Mouse (Mus musculus): ENCODE results near the gene Mfsd11. TPM values are rescaled to one million over a fixed set of nuclear protein-coding genes. Genes with fewer than 3 reads are reported as not detected.
A peak's percentile ranks its signal among the peaks of the same experiment; 100 is the strongest.

Gene Mfsd11
- polyA plus RNA-seq, 1 experiment from 2014 or later = 27.5 TPM

- peaks cover 28% of the 10 kb centered on the region for H3K4me1 ChIP-seq (replicated peaks)
- peak overlapping the region; percentile 89 for H3K4me3 ChIP-seq
- H3K27ac ChIP-seq = peak overlapping the region; percentile 99
- no peaks in the 10 kb centered on the region for H3K27me3 ChIP-seq (ENCODE audit: insufficient read depth, poor library complexity, severe bottlenecking)
- no peaks in the 10 kb centered on the region for H3K9me3 ChIP-seq
- under 1% methylated on average over 36 of the region's 36 CpGs for WGBS
- peak; percentile 96 for DNase-seq (ENCODE audit: low spot score)
- H3K36me3 ChIP-seq = peaks cover 39% of the 10 kb centered on the region
Observed at GRCm38 (mm10) chr11:116853512-116853928, 1.3 kb downstream of the Mfsd11 start.

- Histone ChIP-seq H3K27me3 (ENCODE audit: insufficient read depth, poor library complexity, severe bottlenecking) (no peaks in the 10 kb centered on the region), H3K36me3 (peaks cover 31% of the 10 kb centered on the region), H3K4me1 (replicated peaks) (peaks cover 28% of the 10 kb centered on the region), H3K27ac (peak overlapping the region; percentile 99), H3K9me3 (no peaks in the 10 kb centered on the region), H3K4me3 (peak overlapping the region; percentile 89)
- 47% methylated on average over 10 of the region's 10 CpGs for WGBS
- no peak for DNase-seq (ENCODE audit: low spot score)
Observed at GRCm38 (mm10) chr11:116854279-116854678, 2.0 kb downstream of the Mfsd11 start.

GRCm38 (mm10) chr11:116857183-116857850, 5.1 kb downstream of the Mfsd11 start:
- DNase-seq (ENCODE audit: low spot score) = no peak
- WGBS = 76% methylated on average over 12 of the region's 12 CpGs

GRCm38 (mm10) chr11:116864444-116864843, 12.2 kb downstream of the Mfsd11 start:
- H3K4me3 ChIP-seq = no peak overlapping the region
- H3K27me3 ChIP-seq (ENCODE audit: insufficient read depth, poor library complexity, severe bottlenecking) = no peaks in the 10 kb centered on the region
- H3K27ac ChIP-seq = no peak overlapping the region
- H3K4me1 ChIP-seq (replicated peaks) = no peaks in the 10 kb centered on the region
- H3K9me3 ChIP-seq = no peaks in the 10 kb centered on the region
- DNase-seq (ENCODE audit: low spot score) = no peak
- WGBS = 83% methylated on average over 10 of the region's 10 CpGs
- peaks cover 84% of the 10 kb centered on the region for H3K36me3 ChIP-seq

More at GRCm38 (mm10) chr11:116857183-116857850, 5.1 kb downstream of the Mfsd11 start:
- H3K27me3 ChIP-seq (ENCODE audit: insufficient read depth, poor library complexity, severe bottlenecking) = no peaks in the 10 kb centered on the region
- peaks cover 16% of the 10 kb centered on the region for H3K4me1 ChIP-seq (replicated peaks)
- H3K9me3 ChIP-seq = no peaks in the 10 kb centered on the region
- no peak overlapping the region for H3K4me3 ChIP-seq
- H3K36me3 ChIP-seq = peaks cover 26% of the 10 kb centered on the region
- no peak overlapping the region for H3K27ac ChIP-seq

- H3K27ac ChIP-seq = no peak overlapping the region
- H3K4me1 ChIP-seq (replicated peaks) = no peaks in the 10 kb centered on the region
- WGBS = 80% methylated on average over 12 of the region's 12 CpGs
- no peak for DNase-seq (ENCODE audit: low spot score)
- peaks cover 77% of the 10 kb centered on the region for H3K36me3 ChIP-seq
- no peak overlapping the region for H3K4me3 ChIP-seq
- H3K27me3 ChIP-seq (ENCODE audit: insufficient read depth, poor library complexity, severe bottlenecking) = no peaks in the 10 kb centered on the region
- no peaks in the 10 kb centered on the region for H3K9me3 ChIP-seq
Observed at GRCm38 (mm10) chr11:116865945-116866585, 13.8 kb downstream of the Mfsd11 start.

- DNase-seq (ENCODE audit: low spot score) = no peak
- Histone ChIP-seq H3K27ac (no peak overlapping the region), H3K4me1 (replicated peaks) (no peaks in the 10 kb centered on the region), H3K4me3 (no peak overlapping the region), H3K27me3 (ENCODE audit: insufficient read depth, poor library complexity, severe bottlenecking) (no peaks in the 10 kb centered on the region), H3K9me3 (no peaks in the 10 kb centered on the region), H3K36me3 (peaks cover 77% of the 10 kb centered on the region)
- WGBS = 76% methylated on average over 3 of the region's 3 CpGs
Observed at GRCm38 (mm10) chr11:116868129-116868528, 15.9 kb downstream of the Mfsd11 start.

GRCm38 (mm10) chr11:116869223-116869622, 17.0 kb downstream of the Mfsd11 start:
- no peaks in the 10 kb centered on the region for H3K9me3 ChIP-seq
- WGBS = 91% methylated on average over 8 of the region's 8 CpGs
- no peaks in the 10 kb centered on the region for H3K4me1 ChIP-seq (replicated peaks)
- peaks cover 77% of the 10 kb centered on the region for H3K36me3 ChIP-seq
- H3K4me3 ChIP-seq = no peak overlapping the region
- H3K27me3 ChIP-seq (ENCODE audit: insufficient read depth, poor library complexity, severe bottlenecking) = no peaks in the 10 kb centered on the region
- H3K27ac ChIP-seq = no peak overlapping the region
- DNase-seq (ENCODE audit: low spot score) = no peak

- DNase-seq (ENCODE audit: low spot score) = no peak
- Histone ChIP-seq H3K36me3 (peaks cover 77% of the 10 kb centered on the region), H3K4me3 (no peak overlapping the region), H3K27ac (no peak overlapping the region), H3K4me1 (replicated peaks) (no peaks in the 10 kb centered on the region), H3K9me3 (no peaks in the 10 kb centered on the region), H3K27me3 (ENCODE audit: insufficient read depth, poor library complexity, severe bottlenecking) (no peaks in the 10 kb centered on the region)
- WGBS = 89% methylated on average over 4 of the region's 4 CpGs
Observed at GRCm38 (mm10) chr11:116869641-116870040, 17.4 kb downstream of the Mfsd11 start.

- Histone ChIP-seq H3K27me3 (ENCODE audit: insufficient read depth, poor library complexity, severe bottlenecking) (no peaks in the 10 kb centered on the region), H3K4me1 (replicated peaks) (no peaks in the 10 kb centered on the region), H3K27ac (no peak overlapping the region), H3K9me3 (no peaks in the 10 kb centered on the region), H3K4me3 (no peak overlapping the region), H3K36me3 (peaks cover 64% of the 10 kb centered on the region)
- no peak for DNase-seq (ENCODE audit: low spot score)
- 91% methylated on average over 9 of the region's 9 CpGs for WGBS
Observed at GRCm38 (mm10) chr11:116871538-116871937, 19.3 kb downstream of the Mfsd11 start.

GRCm38 (mm10) chr11:116873987-116874386, 21.7 kb downstream of the Mfsd11 start:
- Histone ChIP-seq H3K4me1 (replicated peaks) (no peaks in the 10 kb centered on the region), H3K27ac (no peak overlapping the region), H3K27me3 (ENCODE audit: insufficient read depth, poor library complexity, severe bottlenecking) (no peaks in the 10 kb centered on the region), H3K36me3 (peaks cover 49% of the 10 kb centered on the region), H3K9me3 (no peaks in the 10 kb centered on the region), H3K4me3 (no peak overlapping the region)
- DNase-seq (ENCODE audit: low spot score) = no peak
- WGBS = 92% methylated on average over 20 of the region's 20 CpGs

GRCm38 (mm10) chr11:116878454-116878853, 26.2 kb downstream of the Mfsd11 start:
- WGBS = 95% methylated on average over 8 of the region's 8 CpGs
- no peak for DNase-seq (ENCODE audit: low spot score)
- Histone ChIP-seq H3K36me3 (peaks cover 17% of the 10 kb centered on the region), H3K4me3 (no peak overlapping the region), H3K27ac (no peak overlapping the region), H3K4me1 (replicated peaks) (no peaks in the 10 kb centered on the region), H3K27me3 (ENCODE audit: insufficient read depth, poor library complexity, severe bottlenecking) (no peaks in the 10 kb centered on the region), H3K9me3 (no peaks in the 10 kb centered on the region)

GRCm38 (mm10) chr11:116880839-116881238, 28.6 kb downstream of the Mfsd11 start:
- no peaks in the 10 kb centered on the region for H3K36me3 ChIP-seq
- no peaks in the 10 kb centered on the region for H3K9me3 ChIP-seq
- peaks cover 6% of the 10 kb centered on the region for H3K4me1 ChIP-seq (replicated peaks)
- H3K27me3 ChIP-seq (ENCODE audit: insufficient read depth, poor library complexity, severe bottlenecking) = peaks cover 13% of the 10 kb centered on the region
- no peak for DNase-seq (ENCODE audit: low spot score)
- no peak overlapping the region for H3K4me3 ChIP-seq
- no peak overlapping the region for H3K27ac ChIP-seq
- WGBS = 64% methylated on average over 7 of the region's 7 CpGs

- WGBS = 77% methylated on average over 5 of the region's 5 CpGs
- H3K27ac ChIP-seq = no peak overlapping the region
- no peaks in the 10 kb centered on the region for H3K9me3 ChIP-seq
- no peak overlapping the region for H3K4me3 ChIP-seq
- DNase-seq (ENCODE audit: low spot score) = no peak
- no peaks in the 10 kb centered on the region for H3K36me3 ChIP-seq
- H3K4me1 ChIP-seq (replicated peaks) = peaks cover 8% of the 10 kb centered on the region
- H3K27me3 ChIP-seq (ENCODE audit: insufficient read depth, poor library complexity, severe bottlenecking) = peaks cover 19% of the 10 kb centered on the region
Observed at GRCm38 (mm10) chr11:116881440-116881839, 29.2 kb downstream of the Mfsd11 start.
